9 mouse cellular contexts compared by ENCODE assay signal in genomic region chr14:96517727-96518126, GRCm38 (mm10). TPM values are rescaled to one million over a fixed set of nuclear protein-coding genes. Genes with fewer than 3 reads are reported as not detected.
DNase-seq lines count a peak whose midpoint lies in the region; ATAC-seq and TF ChIP-seq lines count a peak whose summit lies in the region.
"Had no signal": no experiment of that assay in that cellular context is flagged by ENCODE, and none has a peak within 500 bp of the region (broad histone marks: within the 10 kb centered on the region; RNA-seq: fewer than 3 reads in every experiment).

No protein-coding gene starts in this region.

- no peaks in the 10 kb centered on the region for H3K36me3 ChIP-seq in heart, embryonic 13.5 days
- no peaks in the 10 kb centered on the region for H3K36me3 ChIP-seq in ES-Bruce4 (ENCODE audit: control insufficient read depth, insufficient read depth, low read length, poor library complexity, severe bottlenecking)
- no peaks in the 10 kb centered on the region for H3K36me3 ChIP-seq in forebrain, embryonic 12.5 days (replicated peaks)
- no peaks in the 10 kb centered on the region for H3K36me3 ChIP-seq in liver, embryonic 13.5 days

- peaks cover 23% of the 10 kb centered on the region for H3K27me3 ChIP-seq in heart, embryonic 13.5 days (replicated peaks)
- H3K27me3 ChIP-seq in ES-Bruce4 (ENCODE audit: control insufficient read depth, insufficient read depth, low read length, poor library complexity, severe bottlenecking), result peaks cover 3% of the 10 kb centered on the region; the same call in 1 of the 2 replicates
- no peaks in the 10 kb centered on the region for H3K27me3 ChIP-seq in forebrain, embryonic 12.5 days
- peaks cover 10% of the 10 kb centered on the region for H3K27me3 ChIP-seq in liver, embryonic 13.5 days

- no peak for TF ChIP-seq EP300 in ES-Bruce4 (IDR thresholded peaks at IDR 0.05; ENCODE audit: insufficient read depth, low read depth, low read length)

- TF ChIP-seq CTCF in ES-Bruce4 (IDR thresholded peaks at IDR 0.05; ENCODE audit: low read depth, low read length), result no peak

- no peak for ATAC-seq in heart, embryonic 13.5 days (ENCODE audit: extremely low read depth, insufficient number of reproducible peaks, low FRiP score, low TSS enrichment)
- ATAC-seq in forebrain, embryonic 12.5 days (ENCODE audit: low FRiP score), result peak; percentile 42
- ATAC-seq in liver, embryonic 13.5 days (ENCODE audit: low read depth), result no peak

- peak overlapping the region; percentile 88 for H3K4me2 ChIP-seq in heart, embryonic 13.5 days
- H3K4me2 ChIP-seq in forebrain, embryonic 12.5 days, result peak overlapping the region; percentile 96
- peak overlapping the region; percentile 42; the same call in 1 of the 2 replicates for H3K4me2 ChIP-seq in liver, embryonic 13.5 days

- peaks cover 16% of the 10 kb centered on the region; the same call in 1 of the 2 replicates for H3K4me1 ChIP-seq in heart, embryonic 13.5 days
- no peaks in the 10 kb centered on the region for H3K4me1 ChIP-seq in ES-Bruce4 (ENCODE audit: control insufficient read depth, insufficient read depth, low read length)
- peaks cover 9% of the 10 kb centered on the region; the same call in 1 of the 2 replicates for H3K4me1 ChIP-seq in forebrain, embryonic 12.5 days
- no peaks in the 10 kb centered on the region for H3K4me1 ChIP-seq in liver, embryonic 13.5 days (replicated peaks)

- no peak for DNase-seq in heart, adult 8-10 months (ENCODE audit: low spot score)
- DNase-seq in liver, embryonic 13.5 days, result no peak
- no peak for DNase-seq in urinary bladder, postnatal 4 days (ENCODE audit: low spot score in 2 of 2)
- no peak for DNase-seq in right cerebral cortex, postnatal 14 days
- DNase-seq in cerebellum, adult 11 months, result no peak
- DNase-seq: kidney, adult 8-10 months had no signal

- TF ChIP-seq POLR2A in ES-Bruce4 (IDR thresholded peaks at IDR 0.05; ENCODE audit: insufficient read depth, low read length), result no peak

- H3K4me3 ChIP-seq in heart, embryonic 13.5 days, result peak overlapping the region; percentile 58
- H3K4me3 ChIP-seq in ES-Bruce4 (ENCODE audit: low read depth, low read length), result peak overlapping the region; percentile 17; the same call in 1 of the 2 replicates
- H3K4me3 ChIP-seq in forebrain, embryonic 12.5 days (replicated peaks), result peak overlapping the region; percentile 58
- no peak overlapping the region for H3K4me3 ChIP-seq in liver, embryonic 13.5 days (replicated peaks)

- H3K9ac ChIP-seq in heart, embryonic 13.5 days, result peak overlapping the region; percentile 67
- no peak overlapping the region for H3K9ac ChIP-seq in ES-Bruce4 (ENCODE audit: low read depth, poor library complexity, severe bottlenecking)
- H3K9ac ChIP-seq in forebrain, embryonic 12.5 days, result peak overlapping the region; percentile 66
- H3K9ac ChIP-seq in liver, embryonic 13.5 days, result no peak overlapping the region

- no peak overlapping the region for H3K27ac ChIP-seq in heart, embryonic 13.5 days (replicated peaks)
- no peak overlapping the region for H3K27ac ChIP-seq in ES-Bruce4 (ENCODE audit: insufficient read depth, low read length)
- H3K27ac ChIP-seq in forebrain, embryonic 12.5 days, result no peak overlapping the region
- H3K27ac ChIP-seq in liver, embryonic 13.5 days, result no peak overlapping the region

- WGBS in heart, embryonic 13.5 days, result 9% methylated on average over 9 of the region's 9 CpGs
- WGBS in forebrain, embryonic 12.5 days, result 6% methylated on average over 9 of the region's 9 CpGs
- WGBS in liver, embryonic 13.5 days (ENCODE audit: insufficient replicate concordance), result 12% methylated on average over 9 of the region's 9 CpGs

- H3K9me3 ChIP-seq in heart, embryonic 13.5 days, result no peaks in the 10 kb centered on the region
- no peaks in the 10 kb centered on the region for H3K9me3 ChIP-seq in ES-Bruce4 (replicated peaks; ENCODE audit: control insufficient read depth, insufficient read depth, low read length, poor library complexity, severe bottlenecking)
- no peaks in the 10 kb centered on the region for H3K9me3 ChIP-seq in forebrain, embryonic 12.5 days
- H3K9me3 ChIP-seq in liver, embryonic 13.5 days (replicated peaks), result no peaks in the 10 kb centered on the region

RNA-seq across cellular contexts. Expression of gene Klhl1, which starts 1.2 kb away (rescaled TPM):
- polyA plus RNA-seq in heart, embryonic 13.5 days (2015; fragmentation: Nextera tagmentation; extraction: Ambion mirVana), result 0.05 TPM in 1 of 2 replicates, not detected in the other
- not detected for total RNA-seq in heart, adult 8-10 months (2022)
- not detected in 2 replicates for polyA plus RNA-seq in ES-Bruce4 (2011; ENCODE audit: insufficient read depth, insufficient read length, low read depth, missing spikeins)
- polyA plus RNA-seq in forebrain, embryonic 12.5 days (2016; fragmentation: Nextera tagmentation; extraction: Ambion mirVana), result 0.87 and 0.88 TPM in 2 replicates
- not detected in 2 replicates for polyA plus RNA-seq in liver, embryonic 13.5 days (2015; fragmentation: Nextera tagmentation; extraction: Ambion mirVana)

Comparison
In these comparisons a context has a peak if more than half of its experiments do, and no peak if none do; other contexts are left out.
1. H3K4me2 ChIP-seq: peak in every context shown above with its lines; median percentile 96 in forebrain, embryonic 12.5 days; 88 in heart, embryonic 13.5 days; 42 in liver, embryonic 13.5 days.
2. H3K9ac ChIP-seq: peak in heart, embryonic 13.5 days (single experiment) and forebrain, embryonic 12.5 days (single experiment); none in ES-Bruce4 (single experiment) and liver, embryonic 13.5 days (single experiment).